Mouse (Mus musculus): ENCODE results near the gene Twnk. TPM values are rescaled to one million over a fixed set of nuclear protein-coding genes. Genes with fewer than 3 reads are reported as not detected.

The Twnk gene
- 19.8 and 21.0 TPM in 2 replicates for polyA plus RNA-seq (2015; fragmentation: Nextera tagmentation; extraction: Ambion mirVana)

- Histone ChIP-seq H3K27me3 (replicated peaks; ENCODE audit: control insufficient read depth, insufficient read depth, low read length) (no peaks in the 10 kb centered on the region), H3K27ac (ENCODE audit: low read length) (peak within 1 kb of the TSS; percentile 82), H3K36me3 (ENCODE audit: control insufficient read depth, insufficient read depth, low read length) (peaks cover 19% of the 10 kb centered on the region), H3K9ac (ENCODE audit: low read depth, low read length) (peak within 1 kb of the TSS; percentile 69), H3K4me1 (ENCODE audit: control insufficient read depth, insufficient read depth, low read length) (peaks cover 19% of the 10 kb centered on the region), H3K9me3 (ENCODE audit: control insufficient read depth, low read length) (no peaks in the 10 kb centered on the region), H3K4me2 (ENCODE audit: low read depth, low read length) (peak within 1 kb of the TSS; percentile 88), H3K4me3 (ENCODE audit: low read length) (peak within 1 kb of the TSS; percentile 68)
- WGBS = 10% methylated on average over 16 of the region's 16 CpGs
- ATAC-seq = peak; percentile 30
Observed at GRCm38 (mm10) chr19:45005444-45005843, at the start of gene Twnk. Twnk (plus strand) TSS chr19:45005663.

DNA sequence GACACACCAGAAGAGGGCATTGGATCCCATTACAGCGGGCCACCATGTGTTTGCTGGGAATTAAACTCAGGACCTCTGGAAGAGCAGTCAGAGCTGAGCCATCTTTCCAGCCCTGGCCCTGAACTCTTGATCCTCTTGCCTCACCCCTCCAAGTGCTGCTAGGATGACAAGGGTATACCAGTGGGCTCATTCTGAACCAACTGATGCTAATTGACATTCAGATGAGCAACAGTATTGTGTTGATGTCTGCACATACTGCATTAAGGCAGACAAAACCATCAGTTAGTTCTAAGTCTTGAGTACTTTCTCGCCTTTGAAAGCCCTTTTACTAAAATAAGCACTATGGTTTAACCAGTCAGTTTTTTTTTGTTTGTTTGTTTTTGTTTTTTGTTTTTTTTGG lies 45.8 kb upstream of the Twnk start:
- no peak overlapping the region for H3K4me2 ChIP-seq (ENCODE audit: low read depth, low read length)
- H3K27me3 ChIP-seq (replicated peaks; ENCODE audit: control insufficient read depth, insufficient read depth, low read length) = no peaks in the 10 kb centered on the region
- 98% methylated on average over 2 of the region's 2 CpGs for WGBS
- H3K9ac ChIP-seq (ENCODE audit: low read depth, low read length) = no peak overlapping the region
- peaks cover 40% of the 10 kb centered on the region for H3K36me3 ChIP-seq (ENCODE audit: control insufficient read depth, insufficient read depth, low read length)
- no peaks in the 10 kb centered on the region for H3K9me3 ChIP-seq (ENCODE audit: control insufficient read depth, low read length)
- H3K4me1 ChIP-seq (ENCODE audit: control insufficient read depth, insufficient read depth, low read length) = no peaks in the 10 kb centered on the region
- no peak overlapping the region for H3K4me3 ChIP-seq (ENCODE audit: low read length)
- no peak overlapping the region for H3K27ac ChIP-seq (ENCODE audit: low read length)
- ATAC-seq = no peak

GRCm38 (mm10) chr19:44965978-44966377 lies 39.5 kb upstream of the Twnk start:
- H3K4me1 ChIP-seq (ENCODE audit: control insufficient read depth, insufficient read depth, low read length) = no peaks in the 10 kb centered on the region
- peaks cover 33% of the 10 kb centered on the region for H3K36me3 ChIP-seq (ENCODE audit: control insufficient read depth, insufficient read depth, low read length)
- no peak overlapping the region for H3K4me3 ChIP-seq (ENCODE audit: low read length)
- H3K4me2 ChIP-seq (ENCODE audit: low read depth, low read length) = no peak overlapping the region
- WGBS = 98% methylated on average over 1 of the region's 1 CpGs
- no peak overlapping the region for H3K9ac ChIP-seq (ENCODE audit: low read depth, low read length)
- ATAC-seq = no peak
- H3K27ac ChIP-seq (ENCODE audit: low read length) = no peak overlapping the region
- H3K9me3 ChIP-seq (ENCODE audit: control insufficient read depth, low read length) = no peaks in the 10 kb centered on the region
- H3K27me3 ChIP-seq (replicated peaks; ENCODE audit: control insufficient read depth, insufficient read depth, low read length) = no peaks in the 10 kb centered on the region

DNA sequence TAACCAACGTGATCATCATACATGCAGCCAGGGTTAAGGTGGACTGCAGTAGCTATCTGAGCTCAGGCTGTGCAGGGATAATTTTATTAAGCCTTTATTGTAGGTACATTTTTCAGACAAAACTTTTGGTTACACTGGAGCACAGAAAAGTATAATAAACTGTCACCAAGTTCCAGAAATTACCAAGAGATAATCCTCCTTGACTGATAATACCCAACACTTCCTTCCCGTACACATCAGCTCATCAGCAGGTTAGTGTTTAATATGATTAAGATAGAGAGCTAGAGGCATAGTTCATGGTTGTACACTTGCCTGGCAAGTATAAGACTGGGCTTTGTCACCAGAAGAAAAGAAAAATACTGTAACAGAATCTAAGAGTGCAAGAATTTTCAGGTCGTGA lies 37.1 kb upstream of the Twnk start:
- 80% methylated on average over 3 of the region's 3 CpGs for WGBS
- Histone ChIP-seq H3K4me1 (ENCODE audit: control insufficient read depth, insufficient read depth, low read length) (no peaks in the 10 kb centered on the region), H3K27ac (ENCODE audit: low read length) (no peak overlapping the region), H3K4me3 (ENCODE audit: low read length) (no peak overlapping the region), H3K36me3 (ENCODE audit: control insufficient read depth, insufficient read depth, low read length) (peaks cover 27% of the 10 kb centered on the region), H3K9me3 (ENCODE audit: control insufficient read depth, low read length) (no peaks in the 10 kb centered on the region), H3K4me2 (ENCODE audit: low read depth, low read length) (no peak overlapping the region), H3K9ac (ENCODE audit: low read depth, low read length) (no peak overlapping the region), H3K27me3 (replicated peaks; ENCODE audit: control insufficient read depth, insufficient read depth, low read length) (no peaks in the 10 kb centered on the region)
- ATAC-seq = no peak

- ATAC-seq = 0 out of 2 replicates have a peak, but pooled peaks have one; percentile 42
- H3K4me3 ChIP-seq (ENCODE audit: low read length) = no peak overlapping the region
- no peak overlapping the region for H3K9ac ChIP-seq (ENCODE audit: low read depth, low read length)
- no peaks in the 10 kb centered on the region for H3K9me3 ChIP-seq (ENCODE audit: control insufficient read depth, low read length)
- H3K4me1 ChIP-seq (ENCODE audit: control insufficient read depth, insufficient read depth, low read length) = peaks cover 6% of the 10 kb centered on the region; the same call in 1 of the 2 replicates
- no peak overlapping the region for H3K4me2 ChIP-seq (ENCODE audit: low read depth, low read length)
- 67% methylated on average over 6 of the region's 6 CpGs for WGBS
- no peak overlapping the region for H3K27ac ChIP-seq (ENCODE audit: low read length)
- no peaks in the 10 kb centered on the region for H3K27me3 ChIP-seq (replicated peaks; ENCODE audit: control insufficient read depth, insufficient read depth, low read length)
- peaks cover 28% of the 10 kb centered on the region; the same call in 1 of the 2 replicates for H3K36me3 ChIP-seq (ENCODE audit: control insufficient read depth, insufficient read depth, low read length)
Observed at GRCm38 (mm10) chr19:44976636-44977035, 28.8 kb upstream of the Twnk start.

DNA sequence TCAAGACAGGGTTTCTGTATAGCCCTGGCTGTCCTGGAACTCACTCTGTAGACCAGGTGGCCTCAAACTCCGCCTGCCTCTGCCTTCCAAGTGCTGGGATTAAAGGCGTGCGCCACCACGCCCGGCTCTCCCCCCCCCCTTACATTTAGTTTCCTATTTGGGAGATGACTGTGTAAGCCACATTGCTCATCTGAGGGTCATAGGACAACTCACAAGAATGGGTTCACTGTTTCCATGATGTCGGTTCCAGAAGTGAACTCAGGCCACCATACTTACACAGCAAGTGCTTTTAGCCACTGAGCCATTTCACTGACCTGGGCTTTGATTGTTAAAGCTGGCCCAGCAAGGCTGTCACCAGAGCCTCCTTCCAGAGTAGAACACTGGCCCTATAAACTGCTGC lies 28.3 kb upstream of the Twnk start:
- no peak overlapping the region for H3K4me2 ChIP-seq (ENCODE audit: low read depth, low read length)
- H3K9ac ChIP-seq (ENCODE audit: low read depth, low read length) = no peak overlapping the region
- WGBS = 77% methylated on average over 6 of the region's 6 CpGs
- H3K4me3 ChIP-seq (ENCODE audit: low read length) = no peak overlapping the region
- no peaks in the 10 kb centered on the region for H3K27me3 ChIP-seq (replicated peaks; ENCODE audit: control insufficient read depth, insufficient read depth, low read length)
- peaks cover 27% of the 10 kb centered on the region; the same call in 1 of the 2 replicates for H3K36me3 ChIP-seq (ENCODE audit: control insufficient read depth, insufficient read depth, low read length)
- peaks cover 6% of the 10 kb centered on the region; the same call in 1 of the 2 replicates for H3K4me1 ChIP-seq (ENCODE audit: control insufficient read depth, insufficient read depth, low read length)
- no peak overlapping the region for H3K27ac ChIP-seq (ENCODE audit: low read length)
- no peaks in the 10 kb centered on the region for H3K9me3 ChIP-seq (ENCODE audit: control insufficient read depth, low read length)
- 0 out of 2 replicates have a peak, but pooled peaks have one; percentile 23 for ATAC-seq

DNA sequence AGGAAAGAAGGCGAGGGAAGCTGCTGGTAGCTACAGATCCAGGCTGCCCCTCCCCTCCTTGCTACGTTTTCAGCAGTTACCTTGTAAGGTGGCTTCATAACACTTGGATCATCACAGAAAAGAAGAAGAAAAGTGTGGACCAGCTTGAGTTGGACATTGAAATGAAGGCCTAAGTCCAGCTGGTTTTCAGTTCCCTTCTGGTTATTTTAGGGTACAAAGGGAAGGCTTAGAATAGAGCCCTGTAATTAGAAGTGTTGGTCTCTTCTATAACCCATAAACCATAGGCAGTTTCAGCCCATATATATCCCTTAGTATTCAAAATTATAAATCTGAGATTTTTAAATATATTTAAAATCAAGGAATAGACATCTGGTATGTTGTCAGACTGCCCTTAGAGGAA lies 24.7 kb upstream of the Twnk start:
- H3K9ac ChIP-seq (ENCODE audit: low read depth, low read length) = no peak overlapping the region
- ATAC-seq = no peak
- H3K4me2 ChIP-seq (ENCODE audit: low read depth, low read length) = no peak overlapping the region
- no peaks in the 10 kb centered on the region for H3K27me3 ChIP-seq (replicated peaks; ENCODE audit: control insufficient read depth, insufficient read depth, low read length)
- H3K4me3 ChIP-seq (ENCODE audit: low read length) = no peak overlapping the region
- peaks cover 14% of the 10 kb centered on the region for H3K4me1 ChIP-seq (ENCODE audit: control insufficient read depth, insufficient read depth, low read length)
- H3K9me3 ChIP-seq (ENCODE audit: control insufficient read depth, low read length) = no peaks in the 10 kb centered on the region
- H3K27ac ChIP-seq (ENCODE audit: low read length) = no peak overlapping the region
- peaks cover 19% of the 10 kb centered on the region; the same call in 1 of the 2 replicates for H3K36me3 ChIP-seq (ENCODE audit: control insufficient read depth, insufficient read depth, low read length)
- WGBS = 77% methylated on average over 2 of the region's 2 CpGs

DNA sequence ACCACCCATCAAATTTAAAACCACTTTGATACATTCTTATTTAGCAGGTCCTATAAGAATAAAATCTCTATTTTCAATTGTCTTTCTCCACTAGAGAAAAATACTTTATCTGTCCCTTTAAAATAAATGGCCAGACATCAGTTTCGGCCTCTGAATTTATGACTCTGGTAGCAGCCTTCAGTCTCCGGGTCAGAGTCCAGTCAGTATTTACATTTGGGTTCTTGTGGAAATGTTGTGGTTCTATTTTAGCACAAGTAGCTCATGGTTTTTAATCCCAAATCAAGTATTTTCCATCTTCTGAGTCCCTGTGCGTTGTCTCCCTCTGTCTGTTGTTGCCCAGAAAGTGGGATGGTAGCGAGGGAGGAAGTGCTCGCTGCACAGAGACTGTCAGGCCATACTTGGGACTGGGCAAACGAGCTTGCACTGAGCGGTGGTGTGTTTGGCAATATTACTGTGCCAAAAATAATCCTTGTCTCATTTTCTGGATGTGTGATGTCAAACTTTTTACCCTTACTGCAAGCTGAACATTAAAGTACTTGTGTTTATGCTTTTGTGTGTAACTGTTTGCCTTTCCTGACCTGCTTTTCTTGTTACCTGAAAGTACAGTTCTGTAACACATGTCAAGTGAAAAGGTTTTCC lies 22.9 kb upstream of the Twnk start:
- H3K36me3 ChIP-seq (ENCODE audit: control insufficient read depth, insufficient read depth, low read length) = peaks cover 15% of the 10 kb centered on the region; the same call in 1 of the 2 replicates
- H3K27me3 ChIP-seq (replicated peaks; ENCODE audit: control insufficient read depth, insufficient read depth, low read length) = no peaks in the 10 kb centered on the region
- peak overlapping the region; percentile 46 for H3K4me2 ChIP-seq (ENCODE audit: low read depth, low read length)
- peaks cover 23% of the 10 kb centered on the region for H3K4me1 ChIP-seq (ENCODE audit: control insufficient read depth, insufficient read depth, low read length)
- no peak for ATAC-seq
- peak overlapping the region; percentile 6 for H3K4me3 ChIP-seq (ENCODE audit: low read length)
- H3K27ac ChIP-seq (ENCODE audit: low read length) = peak overlapping the region; percentile 91
- WGBS = 60% methylated on average over 7 of the region's 7 CpGs
- peak overlapping the region; percentile 25; the same call in 1 of the 2 replicates for H3K9ac ChIP-seq (ENCODE audit: low read depth, low read length)
- H3K9me3 ChIP-seq (ENCODE audit: control insufficient read depth, low read length) = no peaks in the 10 kb centered on the region

DNA sequence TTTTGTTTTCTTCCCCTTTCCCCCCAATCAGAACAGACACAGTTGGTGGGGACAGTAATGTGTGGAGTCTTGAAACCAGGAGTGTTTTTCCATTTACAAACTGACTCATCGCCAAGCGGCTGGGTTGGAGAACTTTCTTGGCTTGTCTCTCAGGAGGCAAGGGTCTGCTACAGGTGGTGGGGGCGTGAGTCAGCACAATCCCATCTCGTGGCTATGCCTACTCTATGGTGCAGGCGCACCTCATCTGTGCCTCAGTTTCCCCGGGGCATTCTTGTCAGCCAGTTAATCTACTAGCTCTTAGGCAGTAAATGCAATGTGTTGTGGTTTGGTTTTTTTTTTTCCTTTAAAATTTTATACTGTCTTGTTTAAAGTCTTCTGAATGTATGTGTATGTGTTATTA lies 22.1 kb upstream of the Twnk start:
- peaks cover 10% of the 10 kb centered on the region; the same call in 1 of the 2 replicates for H3K36me3 ChIP-seq (ENCODE audit: control insufficient read depth, insufficient read depth, low read length)
- no peak overlapping the region for H3K4me2 ChIP-seq (ENCODE audit: low read depth, low read length)
- WGBS = 83% methylated on average over 6 of the region's 6 CpGs
- H3K27me3 ChIP-seq (replicated peaks; ENCODE audit: control insufficient read depth, insufficient read depth, low read length) = no peaks in the 10 kb centered on the region
- ATAC-seq = no peak
- no peak overlapping the region for H3K4me3 ChIP-seq (ENCODE audit: low read length)
- H3K9ac ChIP-seq (ENCODE audit: low read depth, low read length) = no peak overlapping the region
- H3K27ac ChIP-seq (ENCODE audit: low read length) = peak overlapping the region; percentile 61
- H3K9me3 ChIP-seq (ENCODE audit: control insufficient read depth, low read length) = no peaks in the 10 kb centered on the region
- peaks cover 30% of the 10 kb centered on the region for H3K4me1 ChIP-seq (ENCODE audit: control insufficient read depth, insufficient read depth, low read length)

Measured in intestine, embryonic 16.5 days (tissue).